In genomic region chr4:43059697-43060096, GRCm38 (mm10) we compare ENCODE assay signal across 8 mouse cellular contexts. TPM values are rescaled to one million over a fixed set of nuclear protein-coding genes. Genes with fewer than 3 reads are reported as not detected.
DNase-seq lines count a peak whose midpoint lies in the region; ATAC-seq lines count a peak whose summit lies in the region.

No protein-coding gene starts in this region.

- H3K4me1 ChIP-seq in erythroblast, embryonic 14.5 days (ENCODE audit: control insufficient read depth): peaks cover 15% of the 10 kb centered on the region
- H3K4me1 ChIP-seq in neural tube, embryonic 11.5 days (ENCODE audit: control insufficient read depth, insufficient read depth, low read length): no peaks in the 10 kb centered on the region
- H3K4me1 ChIP-seq in liver, embryonic 12.5 days: peaks cover 15% of the 10 kb centered on the region

- H3K9ac ChIP-seq in neural tube, embryonic 11.5 days (ENCODE audit: low read length): no peak overlapping the region; the same call in 1 of the 2 replicates
- H3K9ac ChIP-seq in liver, embryonic 12.5 days: peak overlapping the region; percentile 54

- H3K9me3 ChIP-seq in erythroblast, embryonic 14.5 days (ENCODE audit: control insufficient read depth, low read length): peaks cover 5% of the 10 kb centered on the region; the same call in 1 of the 2 replicates
- no peaks in the 10 kb centered on the region for H3K9me3 ChIP-seq in neural tube, embryonic 11.5 days (ENCODE audit: control insufficient read depth, low read length)
- H3K9me3 ChIP-seq in liver, embryonic 12.5 days (replicated peaks): no peaks in the 10 kb centered on the region

- peak overlapping the region; percentile 83 for H3K4me2 ChIP-seq in neural tube, embryonic 11.5 days (ENCODE audit: low read depth)
- H3K4me2 ChIP-seq in liver, embryonic 12.5 days: peak overlapping the region; percentile 94

- H3K27ac ChIP-seq in neural tube, embryonic 11.5 days (ENCODE audit: low read depth, low read length): no peak overlapping the region
- H3K27ac ChIP-seq in liver, embryonic 12.5 days: no peak overlapping the region

- peaks cover 49% of the 10 kb centered on the region for H3K27me3 ChIP-seq in erythroblast, embryonic 14.5 days (ENCODE audit: control insufficient read depth)
- no peaks in the 10 kb centered on the region for H3K27me3 ChIP-seq in neural tube, embryonic 11.5 days (ENCODE audit: control insufficient read depth, insufficient read depth, low read length)
- H3K27me3 ChIP-seq in liver, embryonic 12.5 days (replicated peaks): peaks cover 51% of the 10 kb centered on the region

- ATAC-seq in erythroblast, adult 5-6 weeks (replicated peaks; ENCODE audit: low FRiP score, poor library complexity, severe bottlenecking): no peak
- no peak for ATAC-seq in neural tube, embryonic 11.5 days (ENCODE audit: insufficient read depth, low FRiP score, low TSS enrichment)
- no peak for ATAC-seq in liver, embryonic 12.5 days

- H3K36me3 ChIP-seq in erythroblast, embryonic 14.5 days (ENCODE audit: control insufficient read depth): no peaks in the 10 kb centered on the region
- no peaks in the 10 kb centered on the region for H3K36me3 ChIP-seq in neural tube, embryonic 11.5 days (ENCODE audit: control insufficient read depth, insufficient read depth, low read length)
- no peaks in the 10 kb centered on the region for H3K36me3 ChIP-seq in liver, embryonic 12.5 days

- WGBS in neural tube, embryonic 11.5 days: 48% methylated on average over 3 of the region's 3 CpGs
- 31% methylated on average over 3 of the region's 3 CpGs for WGBS in liver, embryonic 12.5 days (ENCODE audit: insufficient replicate concordance)

- DNase-seq in neural tube, embryonic 11.5 days (ENCODE audit: low spot score): no peak
- DNase-seq in neural tube, embryonic 10.5 days (ENCODE audit: extremely low spot score, low spot score): no peak
- DNase-seq in urinary bladder, postnatal 14 days (ENCODE audit: low spot score): no peak
- DNase-seq in urinary bladder, postnatal 4 days (ENCODE audit: low spot score in 2 of 2): no peak
- DNase-seq in layer of hippocampus, adult 9-11 months: no peak

- H3K4me3 ChIP-seq in erythroblast, embryonic 14.5 days (replicated peaks): peak overlapping the region; percentile 63
- peak overlapping the region; percentile 71 for H3K4me3 ChIP-seq in neural tube, embryonic 11.5 days (ENCODE audit: low read depth, low read length)
- peak overlapping the region; percentile 62 for H3K4me3 ChIP-seq in liver, embryonic 12.5 days

RNA-seq across cellular contexts. Expression of gene Unc13b, which starts 0.9 kb away (rescaled TPM):
- 0.01 TPM in 1 of 2 replicates, not detected in the other for polyA plus RNA-seq in erythroblast, embryonic 14.5 days (2012)
- not detected in 2 replicates for total RNA-seq in erythroblast, adult 5-6 weeks (2015; ENCODE audit: low replicate concordance)
- not detected in 2 replicates for total RNA-seq in erythroblast, adult 5-6 weeks (2017; ENCODE audit: low replicate concordance)
- polyA plus RNA-seq in neural tube, embryonic 11.5 days (2014; fragmentation: Nextera tagmentation; extraction: Ambion mirVana): 16.1 and 18.9 TPM in 2 replicates
- 0.91 and 1.2 TPM in 2 replicates for polyA plus RNA-seq in liver, embryonic 12.5 days (2016; fragmentation: Nextera tagmentation; extraction: Ambion mirVana)

RNA-seq across cellular contexts. Expression of gene Fam214b, which starts 13.7 kb away (rescaled TPM):
- polyA plus RNA-seq in erythroblast, embryonic 14.5 days (2012): 73.7 and 83.3 TPM in 2 replicates
- total RNA-seq in erythroblast, adult 5-6 weeks (2015; ENCODE audit: low replicate concordance): 177 and 182 TPM in 2 replicates
- 191 and 193 TPM in 2 replicates for total RNA-seq in erythroblast, adult 5-6 weeks (2017; ENCODE audit: low replicate concordance)
- polyA plus RNA-seq in neural tube, embryonic 11.5 days (2014; fragmentation: Nextera tagmentation; extraction: Ambion mirVana): 18.1 and 19.0 TPM in 2 replicates
- polyA plus RNA-seq in liver, embryonic 12.5 days (2016; fragmentation: Nextera tagmentation; extraction: Ambion mirVana): 28.9 and 32.2 TPM in 2 replicates

RNA-seq across cellular contexts. Expression of gene Stoml2, which starts 28.2 kb away (rescaled TPM):
- polyA plus RNA-seq in erythroblast, embryonic 14.5 days (2012): 15.4 and 16.6 TPM in 2 replicates
- total RNA-seq in erythroblast, adult 5-6 weeks (2015; ENCODE audit: low replicate concordance): 38.6 and 40.1 TPM in 2 replicates
- total RNA-seq in erythroblast, adult 5-6 weeks (2017; ENCODE audit: low replicate concordance): 53.4 and 59.0 TPM in 2 replicates
- 360 and 370 TPM in 2 replicates for polyA plus RNA-seq in neural tube, embryonic 11.5 days (2014; fragmentation: Nextera tagmentation; extraction: Ambion mirVana)
- 280 and 292 TPM in 2 replicates for polyA plus RNA-seq in liver, embryonic 12.5 days (2016; fragmentation: Nextera tagmentation; extraction: Ambion mirVana)

RNA-seq across cellular contexts. Expression of gene Pigo, which starts 34.1 kb away (rescaled TPM):
- 2.1 and 2.2 TPM in 2 replicates for polyA plus RNA-seq in erythroblast, embryonic 14.5 days (2012)
- 4.8 and 24.2 TPM in 2 replicates for total RNA-seq in erythroblast, adult 5-6 weeks (2015; ENCODE audit: low replicate concordance)
- total RNA-seq in erythroblast, adult 5-6 weeks (2017; ENCODE audit: low replicate concordance): 8.8 and 10.2 TPM in 2 replicates
- polyA plus RNA-seq in neural tube, embryonic 11.5 days (2014; fragmentation: Nextera tagmentation; extraction: Ambion mirVana): 20.4 and 23.1 TPM in 2 replicates
- 16.8 and 19.4 TPM in 2 replicates for polyA plus RNA-seq in liver, embryonic 12.5 days (2016; fragmentation: Nextera tagmentation; extraction: Ambion mirVana)

RNA-seq across cellular contexts. Expression of gene Fancg, which starts 49.4 kb away (rescaled TPM):
- polyA plus RNA-seq in erythroblast, embryonic 14.5 days (2012): 0.62 and 0.83 TPM in 2 replicates
- total RNA-seq in erythroblast, adult 5-6 weeks (2015; ENCODE audit: low replicate concordance): 1.7 and 8.6 TPM in 2 replicates
- 11.8 and 17.6 TPM in 2 replicates for total RNA-seq in erythroblast, adult 5-6 weeks (2017; ENCODE audit: low replicate concordance)
- 17.3 and 19.3 TPM in 2 replicates for polyA plus RNA-seq in neural tube, embryonic 11.5 days (2014; fragmentation: Nextera tagmentation; extraction: Ambion mirVana)
- polyA plus RNA-seq in liver, embryonic 12.5 days (2016; fragmentation: Nextera tagmentation; extraction: Ambion mirVana): 12.3 and 13.6 TPM in 2 replicates

Comparison
In these comparisons a context has a peak if more than half of its experiments do, and no peak if none do; other contexts are left out.
1. RNA of gene Stoml2, which starts 28.2 kb away (polyA plus RNA-seq): 360 to 370 TPM in neural tube, embryonic 11.5 days and 280 to 292 TPM in liver, embryonic 12.5 days; 15.4 to 16.6 TPM in erythroblast, embryonic 14.5 days; every median in the first group is over 10 times any median in the second.
2. Peak in every context shown above with its lines, with median percentiles within 50 percentile points of each other: H3K4me3 ChIP-seq.